Comparison of ENCODE assay signal across 18 mouse cellular contexts in genomic region chr10:109928547-109929318, GRCm38 (mm10).
DNase-seq lines count a peak whose midpoint lies in the region; ATAC-seq and TF ChIP-seq lines count a peak whose summit lies in the region.
"Had no signal": no experiment of that assay in that cellular context is flagged by ENCODE, and none has a peak within 500 bp of the region (broad histone marks: within the 10 kb centered on the region; RNA-seq: fewer than 3 reads in every experiment).

No protein-coding gene starts in this region.

- WGBS in kidney, embryonic 14.5 days: 35% methylated on average over 8 of the region's 8 CpGs
- 31% methylated on average over 8 of the region's 8 CpGs for WGBS in embryonic facial prominence, embryonic 15.5 days
- WGBS in midbrain, embryonic 14.5 days: 16% methylated on average over 8 of the region's 8 CpGs
- WGBS in lung, adult 2 months: 73% methylated on average over 8 of the region's 8 CpGs

- TF ChIP-seq POLR2A in lung, adult 2 months (IDR thresholded peaks at IDR 0.05; ENCODE audit: borderline replicate concordance, extremely low read depth, low read depth, low read length): no peak

- no peak for DNase-seq in kidney, adult 11 months
- DNase-seq in Muller cell, postnatal 12 days (ENCODE audit: inconsistent ontology term): peak; percentile 35
- DNase-seq in midbrain, embryonic 14.5 days: peak; percentile 20
- no peak for DNase-seq in lung, adult 2 months
- DNase-seq: adrenal gland, postnatal 10 days; cerebellum, postnatal 10 days; heart, postnatal 14 days; liver, postnatal 0 days; lung, postnatal 4 days; thymus, postnatal 14 days had no signal

- no peaks in the 10 kb centered on the region for H3K9me3 ChIP-seq in kidney, embryonic 14.5 days (ENCODE audit: control insufficient read depth, low read length)
- no peaks in the 10 kb centered on the region for H3K9me3 ChIP-seq in embryonic facial prominence, embryonic 15.5 days (replicated peaks)
- no peaks in the 10 kb centered on the region for H3K9me3 ChIP-seq in midbrain, embryonic 14.5 days (ENCODE audit: control insufficient read depth, low read length)
- H3K9me3 ChIP-seq: embryonic facial prominence, embryonic 12.5 days; forebrain, embryonic 10.5 days; limb, embryonic 15.5 days had no signal

- no peak overlapping the region for H3K4me3 ChIP-seq in kidney, embryonic 14.5 days (ENCODE audit: low read length)
- H3K4me3 ChIP-seq in embryonic facial prominence, embryonic 15.5 days (replicated peaks): no peak overlapping the region
- no peak overlapping the region for H3K4me3 ChIP-seq in midbrain, embryonic 14.5 days (replicated peaks; ENCODE audit: low read depth, low read length)
- H3K4me3 ChIP-seq in lung, adult 2 months (replicated peaks; ENCODE audit: extremely low read depth, low read depth, low read length): no peak overlapping the region
- H3K4me3 ChIP-seq: embryonic facial prominence, embryonic 12.5 days; forebrain, embryonic 10.5 days; limb, embryonic 15.5 days had no signal

- no peak for TF ChIP-seq CTCF in lung, adult 2 months (IDR thresholded peaks at IDR 0.05; ENCODE audit: insufficient read depth, low read length)

- no peak overlapping the region for H3K9ac ChIP-seq in kidney, embryonic 14.5 days (ENCODE audit: low read depth, low read length)
- H3K9ac ChIP-seq in embryonic facial prominence, embryonic 15.5 days: no peak overlapping the region
- H3K9ac ChIP-seq in midbrain, embryonic 14.5 days (replicated peaks; ENCODE audit: low read length): no peak overlapping the region
- H3K9ac ChIP-seq: embryonic facial prominence, embryonic 12.5 days; limb, embryonic 15.5 days; liver, postnatal 0 days had no signal

- H3K36me3 ChIP-seq in kidney, embryonic 14.5 days (ENCODE audit: control insufficient read depth, insufficient read depth, low read length): no peaks in the 10 kb centered on the region
- no peaks in the 10 kb centered on the region for H3K36me3 ChIP-seq in embryonic facial prominence, embryonic 15.5 days
- no peaks in the 10 kb centered on the region for H3K36me3 ChIP-seq in midbrain, embryonic 14.5 days (ENCODE audit: control insufficient read depth, insufficient read depth, low read length)
- H3K36me3 ChIP-seq: embryonic facial prominence, embryonic 12.5 days; forebrain, embryonic 10.5 days; limb, embryonic 15.5 days had no signal

- H3K4me1 ChIP-seq in kidney, embryonic 14.5 days (ENCODE audit: control insufficient read depth, insufficient read depth, low read length): no peaks in the 10 kb centered on the region
- H3K4me1 ChIP-seq in embryonic facial prominence, embryonic 15.5 days: no peaks in the 10 kb centered on the region
- H3K4me1 ChIP-seq in midbrain, embryonic 14.5 days (ENCODE audit: control insufficient read depth, insufficient read depth, low read length): 0 out of 2 replicates have a peak, but pooled peaks cover 4% of the 10 kb centered on the region
- no peaks in the 10 kb centered on the region for H3K4me1 ChIP-seq in lung, adult 2 months (ENCODE audit: control insufficient read depth, insufficient read depth, low read length)
- H3K4me1 ChIP-seq: limb, embryonic 15.5 days had no signal

- ATAC-seq in kidney, embryonic 14.5 days (ENCODE audit: low FRiP score, low TSS enrichment): peak; percentile 91
- peak; percentile 15; the same call in 1 of the 2 replicates for ATAC-seq in embryonic facial prominence, embryonic 15.5 days (ENCODE audit: insufficient number of reproducible peaks, low FRiP score, low TSS enrichment, low read depth)
- no peak for ATAC-seq in midbrain, embryonic 14.5 days (ENCODE audit: low FRiP score, low TSS enrichment)
- no peak for ATAC-seq in granulocyte monocyte progenitor cell, adult 5-6 weeks (replicated peaks; ENCODE audit: poor library complexity, severe bottlenecking)
- ATAC-seq: CD4-positive, CD25-positive, alpha-beta regulatory T cell, adult 4 months; intestine, embryonic 16.5 days; liver, postnatal 0 days had no signal

- H3K4me2 ChIP-seq in kidney, embryonic 14.5 days (replicated peaks; ENCODE audit: low read depth, low read length): no peak overlapping the region
- H3K4me2 ChIP-seq in embryonic facial prominence, embryonic 15.5 days (replicated peaks): peak overlapping the region; percentile 22; the same call in 1 of the 2 replicates
- H3K4me2 ChIP-seq in midbrain, embryonic 14.5 days (ENCODE audit: low read length): no peak overlapping the region
- H3K4me2 ChIP-seq: embryonic facial prominence, embryonic 12.5 days; limb, embryonic 15.5 days had no signal

- no peak overlapping the region for H3K27ac ChIP-seq in kidney, embryonic 14.5 days (ENCODE audit: low read depth, low read length)
- no peak overlapping the region for H3K27ac ChIP-seq in embryonic facial prominence, embryonic 15.5 days (replicated peaks)
- no peak overlapping the region for H3K27ac ChIP-seq in midbrain, embryonic 14.5 days (replicated peaks; ENCODE audit: low read depth, low read length)
- H3K27ac ChIP-seq: embryonic facial prominence, embryonic 12.5 days; forebrain, embryonic 10.5 days; limb, embryonic 15.5 days had no signal

- H3K27me3 ChIP-seq in kidney, embryonic 14.5 days (ENCODE audit: control insufficient read depth, insufficient read depth, low read length): no peaks in the 10 kb centered on the region
- H3K27me3 ChIP-seq in embryonic facial prominence, embryonic 15.5 days: no peaks in the 10 kb centered on the region
- no peaks in the 10 kb centered on the region for H3K27me3 ChIP-seq in midbrain, embryonic 14.5 days (ENCODE audit: control insufficient read depth, insufficient read depth, low read length)
- H3K27me3 ChIP-seq: embryonic facial prominence, embryonic 12.5 days; limb, embryonic 15.5 days had no signal

Comparison
In these comparisons a context has a peak if more than half of its experiments do, and no peak if none do; other contexts are left out.
1. ATAC-seq: peak in kidney, embryonic 14.5 days (single experiment) and embryonic facial prominence, embryonic 15.5 days (single experiment); none in midbrain, embryonic 14.5 days (single experiment) and granulocyte monocyte progenitor cell, adult 5-6 weeks (single experiment).
2. DNase-seq: peak in Muller cell, postnatal 12 days (single experiment) and midbrain, embryonic 14.5 days (single experiment); none in kidney, adult 11 months (single experiment) and lung, adult 2 months (single experiment).